Mouse (Mus musculus): Measurements from ENCODE around the gene Ercc1. TPM values are rescaled to one million over a fixed set of nuclear protein-coding genes. Genes with fewer than 3 reads are reported as not detected.

Gene Ercc1
- polyA plus RNA-seq, 1 experiment from 2014 or later: 40.9 TPM

DNA sequence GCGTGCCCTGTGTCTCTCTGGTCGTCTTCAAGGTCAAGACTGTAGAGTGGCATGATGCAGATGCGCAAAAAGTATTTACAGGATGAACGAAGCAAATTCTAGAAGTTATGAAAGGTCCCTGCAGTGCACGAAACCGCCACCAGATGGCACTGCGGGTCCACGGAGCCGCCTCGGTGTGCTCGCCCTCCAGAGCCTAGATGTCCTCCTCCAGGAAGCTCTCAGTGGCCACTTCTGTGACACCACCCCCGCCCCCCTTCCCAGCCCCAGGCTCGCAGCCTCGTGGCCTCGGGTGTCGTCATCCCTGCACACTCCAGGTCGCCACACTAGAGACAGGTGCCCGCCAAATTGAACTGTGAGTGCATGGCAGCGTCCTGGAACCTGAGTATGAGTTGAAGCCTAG is 60.8 kb downstream of the Ercc1 start:
- DNase-seq (ENCODE audit: low read depth, low spot score) (no peak), ATAC-seq (no peak)
- in situ Hi-C loops (cut with MboI; ENCODE audit: low pct_unique_long_range_greater_than_20kb): no loop called here
- TF ChIP-seq CTCF (IDR thresholded peaks at IDR 0.05): no peak
- H3K27me3 ChIP-seq: no peaks in the 10 kb centered on the region
- ChIA-PET POLR2A (no interaction called here), CTCF (interaction anchor here (0.7 to 2.3 kb wide), 17 partner anchors 9 to 216 kb away, joined by 3 to 14 read pairs (median 4); partner anchors contain the start of genes Bloc1s3 and Trappc6a)

Other genes starting within 250 kb of the Ercc1 start
- 0.03 TPM for gene Gm4969, start 226.4 kb upstream of the Ercc1 start, polyA plus RNA-seq (2021)
- 13.0 TPM for gene Fbxo46, start 224.9 kb upstream of the Ercc1 start, polyA plus RNA-seq (2021)
- 15.8 TPM for gene Qpctl, start 195.5 kb upstream of the Ercc1 start, polyA plus RNA-seq (2021)
- gene Snrpd2, start 195.1 kb upstream of the Ercc1 start, polyA plus RNA-seq (2021): 108 TPM
- 0.08 TPM for gene Gipr, start 178.7 kb upstream of the Ercc1 start, polyA plus RNA-seq (2021)
- 73.6 TPM for gene Eml2, start 168.4 kb upstream of the Ercc1 start, polyA plus RNA-seq (2021)
- gene Gpr4, start 132.2 kb upstream of the Ercc1 start, polyA plus RNA-seq (2021): 0.19 TPM
- gene Opa3, start 116.4 kb upstream of the Ercc1 start, polyA plus RNA-seq (2021): 39.2 TPM
- gene Vasp, start 73.0 kb upstream of the Ercc1 start, polyA plus RNA-seq (2021): 142 TPM
- 0.14 TPM for gene Ppm1n, start 64.7 kb upstream of the Ercc1 start, polyA plus RNA-seq (2021)
- 4.0 TPM for gene Rtn2, start 62.2 kb upstream of the Ercc1 start, polyA plus RNA-seq (2021)
- 72.9 TPM for gene Fosb, start 34.7 kb upstream of the Ercc1 start, polyA plus RNA-seq (2021)
- gene Cd3eap, start 14.7 kb downstream of the Ercc1 start, polyA plus RNA-seq (2021): 16.6 TPM
- gene Ppp1r13l, start 15.0 kb downstream of the Ercc1 start, polyA plus RNA-seq (2021): 11.9 TPM
- 26.2 TPM for gene Ercc2, start 37.2 kb downstream of the Ercc1 start, polyA plus RNA-seq (2021)
- gene Klc3, start 59.3 kb downstream of the Ercc1 start, polyA plus RNA-seq (2021): 44.0 TPM
- gene Ckm, start 60.0 kb downstream of the Ercc1 start, polyA plus RNA-seq (2021): not detected
- gene Mark4, start 114.0 kb downstream of the Ercc1 start, polyA plus RNA-seq (2021): 34.8 TPM
- not detected for gene Exoc3l2, start 118.6 kb downstream of the Ercc1 start, polyA plus RNA-seq (2021)
- 9.8 TPM for gene Bloc1s3, start 163.6 kb downstream of the Ercc1 start, polyA plus RNA-seq (2021)
- gene Trappc6a, start 163.6 kb downstream of the Ercc1 start, polyA plus RNA-seq (2021): 36.5 TPM
- 0.15 TPM for gene Nkpd1, start 173.1 kb downstream of the Ercc1 start, polyA plus RNA-seq (2021)
- gene Ppp1r37, start 218.3 kb downstream of the Ercc1 start, polyA plus RNA-seq (2021): 65.5 TPM
- gene Zfp296, start 232.5 kb downstream of the Ercc1 start, polyA plus RNA-seq (2021): 0.23 TPM
- gene Gemin7, start 232.8 kb downstream of the Ercc1 start, polyA plus RNA-seq (2021): 89.6 TPM